Mouse (Mus musculus): Measurements from ENCODE around the gene Rcsd1. TPM values are rescaled to one million over a fixed set of nuclear protein-coding genes. Genes with fewer than 3 reads are reported as not detected.

The Rcsd1 gene
- polyA plus RNA-seq (2017; shearing (Covaris generic)) = 131 TPM

DNA sequence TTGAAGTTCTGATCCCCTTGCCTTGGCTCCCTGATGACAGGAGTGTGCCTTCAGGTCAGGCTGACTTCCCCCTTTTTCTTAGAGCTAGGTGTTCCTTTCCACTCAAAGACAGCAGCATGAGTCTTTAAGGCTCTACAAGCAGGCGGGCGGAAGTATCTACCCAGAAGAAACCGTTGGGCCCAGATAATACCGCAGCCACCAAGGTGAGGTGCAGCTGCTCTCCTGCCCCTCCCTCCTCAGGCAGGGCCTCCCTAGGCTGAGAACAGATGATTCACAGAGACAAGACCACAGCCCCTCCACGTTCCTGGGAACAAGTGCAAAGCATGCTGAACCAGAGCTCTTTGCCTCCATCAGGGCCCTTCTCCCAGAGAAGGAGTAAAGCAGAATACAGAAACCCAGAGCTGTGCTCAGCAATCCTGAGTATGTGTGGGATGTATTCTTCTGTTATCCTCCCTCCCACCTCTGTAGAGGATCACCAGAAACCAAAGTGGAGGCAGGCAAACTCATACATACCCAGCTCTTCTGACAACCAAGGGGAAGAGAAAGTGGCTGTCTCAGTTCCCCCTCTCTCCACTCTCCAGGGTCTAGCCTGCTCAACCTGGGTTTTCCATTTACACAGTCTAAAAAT, at the start of gene Rcsd1:
TSS of gene Rcsd1 (minus strand) at position 129 of the 628 bp plus-strand sequence.

GRCm38 (mm10) chr1:165634151-165634884, 75.2 kb downstream of the Rcsd1 start, which contains the start of gene Mpzl1:
Gene Mpzl1 (minus strand): TSS chr1:165634538.

Other genes starting within 250 kb of the Rcsd1 start
- gene Dcaf6, start 249.3 kb downstream of the Rcsd1 start, polyA plus RNA-seq (2017; shearing (Covaris generic)) = 13.4 TPM
- 117 TPM for gene Mpc2, start 249.1 kb downstream of the Rcsd1 start, polyA plus RNA-seq (2017; shearing (Covaris generic))
- 0.79 TPM for gene Adcy10, start 224.6 kb downstream of the Rcsd1 start, polyA plus RNA-seq (2017; shearing (Covaris generic))
- gene Mpzl1, start 75.2 kb downstream of the Rcsd1 start, polyA plus RNA-seq (2017; shearing (Covaris generic)) = not detected
- 39.8 TPM for gene Creg1, start 54.0 kb upstream of the Rcsd1 start, polyA plus RNA-seq (2017; shearing (Covaris generic))
- gene Cd247, start 78.9 kb upstream of the Rcsd1 start, polyA plus RNA-seq (2017; shearing (Covaris generic)) = 320 TPM

All from effector memory CD4-positive, alpha-beta T cell, adult 7 months (primary cell).